Mouse (Mus musculus): ENCODE results near the gene Cdh23. TPM values are rescaled to one million over a fixed set of nuclear protein-coding genes. Genes with fewer than 3 reads are reported as not detected.
A peak's percentile ranks its signal among the peaks of the same experiment; 100 is the strongest.

The Cdh23 gene
- polyA plus RNA-seq, 1 experiment, result 0.19 TPM

DNA sequence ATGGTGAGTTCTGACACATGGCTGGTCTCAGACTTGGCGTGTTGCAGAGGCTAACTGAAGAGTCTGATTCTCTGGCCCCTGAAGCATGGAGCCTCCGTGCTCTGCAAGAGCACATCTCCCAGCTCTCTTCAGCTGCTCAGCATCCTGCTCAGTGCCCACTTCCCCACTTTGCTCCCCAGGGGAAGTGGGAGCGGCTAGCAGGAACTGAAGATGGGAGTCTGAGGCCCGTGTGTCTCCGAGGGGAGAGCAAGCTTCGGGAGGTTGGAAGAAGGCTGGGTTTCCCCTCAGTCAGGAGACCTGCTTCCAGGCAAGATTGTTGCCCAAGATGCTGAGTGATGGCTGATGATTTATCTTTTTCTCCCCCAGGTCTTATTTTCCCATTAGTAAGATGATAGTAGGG is 422.9 kb downstream of the Cdh23 start:
- Histone ChIP-seq H3K79me2 (ENCODE audit: control insufficient read depth, insufficient read depth) (peaks cover 10% of the 10 kb centered on the region), H3ac (ENCODE audit: control insufficient read depth, insufficient read length, low read depth) (no peak overlapping the region), H3K36me3 (ENCODE audit: control insufficient read depth, insufficient read depth) (no peaks in the 10 kb centered on the region), H3K4me3 (ENCODE audit: insufficient read depth, poor library complexity, severe bottlenecking) (no peak overlapping the region), H3K27me3 (ENCODE audit: control insufficient read depth, insufficient read depth, insufficient read length) (no peaks in the 10 kb centered on the region), H3K79me3 (ENCODE audit: low read depth) (peaks cover 7% of the 10 kb centered on the region)
- TF ChIP-seq CEBPB (IDR thresholded peaks at IDR 0.05; ENCODE audit: low read depth) (no peak), MYOG (IDR thresholded peaks at IDR 0.05; ENCODE audit: control insufficient read depth, extremely low read depth, insufficient read length) (no peak), FOSL1 (IDR thresholded peaks at IDR 0.05; ENCODE audit: insufficient read depth, low read length, poor library complexity, severe bottlenecking) (no peak), USF1 (IDR thresholded peaks at IDR 0.05; ENCODE audit: low read depth) (no peak), MYOD1 (IDR thresholded peaks at IDR 0.05; ENCODE audit: control insufficient read depth, insufficient read length, low read depth) (no peak)

DNA sequence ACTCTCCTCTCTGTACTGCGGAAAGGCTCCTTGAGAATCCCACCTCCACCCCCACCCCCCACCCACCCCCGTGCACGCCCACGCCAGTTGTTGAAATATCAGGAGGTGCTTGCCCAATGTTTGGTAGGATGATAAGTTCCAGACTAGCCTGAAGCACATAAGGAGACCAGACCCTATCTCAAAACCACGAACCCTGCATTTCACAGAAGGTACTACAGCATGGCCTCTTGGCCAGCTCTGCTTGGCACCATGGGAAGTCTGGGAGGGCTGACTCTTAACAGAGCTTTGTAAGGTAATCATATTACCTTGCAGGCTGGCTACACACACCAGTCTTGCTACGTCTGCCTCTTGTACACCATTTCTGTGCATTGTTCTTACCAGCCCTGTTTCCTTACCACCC is 424.0 kb downstream of the Cdh23 start:
- H3K27me3 ChIP-seq (ENCODE audit: control insufficient read depth, insufficient read depth, insufficient read length), result no peaks in the 10 kb centered on the region
- no peak overlapping the region for H3K4me3 ChIP-seq (ENCODE audit: insufficient read depth, poor library complexity, severe bottlenecking)
- TF ChIP-seq MYOG (IDR thresholded peaks at IDR 0.05; ENCODE audit: control insufficient read depth, extremely low read depth, insufficient read length) (no peak), MYOD1 (IDR thresholded peaks at IDR 0.05; ENCODE audit: control insufficient read depth, insufficient read length, low read depth) (no peak), MAX (IDR thresholded peaks at IDR 0.05) (no peak), CTCF (IDR thresholded peaks at IDR 0.05; ENCODE audit: control insufficient read depth, insufficient read depth, insufficient read length) (no peak), CEBPB (IDR thresholded peaks at IDR 0.05; ENCODE audit: low read depth) (no peak), FOSL1 (IDR thresholded peaks at IDR 0.05; ENCODE audit: insufficient read depth, low read length, poor library complexity, severe bottlenecking) (no peak), USF1 (IDR thresholded peaks at IDR 0.05; ENCODE audit: low read depth) (no peak)
- no peaks in the 10 kb centered on the region for H3K79me2 ChIP-seq (ENCODE audit: control insufficient read depth, insufficient read depth)
- no peaks in the 10 kb centered on the region for H3K79me3 ChIP-seq (ENCODE audit: low read depth)
- no peaks in the 10 kb centered on the region for H3K36me3 ChIP-seq (ENCODE audit: control insufficient read depth, insufficient read depth)
- no peak overlapping the region for H3ac ChIP-seq (ENCODE audit: control insufficient read depth, insufficient read length, low read depth)

DNA sequence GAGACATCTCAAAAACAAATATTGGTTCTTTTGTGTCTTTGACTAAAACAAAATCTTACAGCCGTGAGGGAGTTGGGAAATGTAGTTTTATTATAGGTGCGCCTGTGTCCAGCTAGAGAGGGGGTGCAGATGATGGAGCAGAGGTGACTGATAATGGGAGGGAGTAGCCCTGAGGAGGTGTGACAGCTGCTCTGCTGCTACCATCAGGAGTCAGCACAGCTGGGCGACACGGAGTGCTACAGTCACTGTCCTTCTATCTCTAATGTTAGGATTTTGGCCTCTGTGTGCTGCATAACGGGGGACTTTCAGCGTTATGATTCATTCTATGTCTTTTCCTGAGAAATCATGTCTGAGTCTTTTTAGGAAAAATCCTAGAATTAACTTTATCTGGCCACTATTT is 425.3 kb downstream of the Cdh23 start:
- Histone ChIP-seq H3K4me3 (ENCODE audit: insufficient read depth, poor library complexity, severe bottlenecking) (no peak overlapping the region), H3ac (ENCODE audit: control insufficient read depth, insufficient read length, low read depth) (no peak overlapping the region), H3K36me3 (ENCODE audit: control insufficient read depth, insufficient read depth) (no peaks in the 10 kb centered on the region), H3K79me2 (ENCODE audit: control insufficient read depth, insufficient read depth) (no peaks in the 10 kb centered on the region), H3K79me3 (ENCODE audit: low read depth) (no peaks in the 10 kb centered on the region), H3K27me3 (ENCODE audit: control insufficient read depth, insufficient read depth, insufficient read length) (no peaks in the 10 kb centered on the region)
- TF ChIP-seq CTCF (IDR thresholded peaks at IDR 0.05; ENCODE audit: control insufficient read depth, insufficient read depth, insufficient read length) (no peak), CEBPB (IDR thresholded peaks at IDR 0.05; ENCODE audit: low read depth) (no peak), MYOD1 (IDR thresholded peaks at IDR 0.05; ENCODE audit: control insufficient read depth, insufficient read length, low read depth) (peak; percentile 5)

DNA sequence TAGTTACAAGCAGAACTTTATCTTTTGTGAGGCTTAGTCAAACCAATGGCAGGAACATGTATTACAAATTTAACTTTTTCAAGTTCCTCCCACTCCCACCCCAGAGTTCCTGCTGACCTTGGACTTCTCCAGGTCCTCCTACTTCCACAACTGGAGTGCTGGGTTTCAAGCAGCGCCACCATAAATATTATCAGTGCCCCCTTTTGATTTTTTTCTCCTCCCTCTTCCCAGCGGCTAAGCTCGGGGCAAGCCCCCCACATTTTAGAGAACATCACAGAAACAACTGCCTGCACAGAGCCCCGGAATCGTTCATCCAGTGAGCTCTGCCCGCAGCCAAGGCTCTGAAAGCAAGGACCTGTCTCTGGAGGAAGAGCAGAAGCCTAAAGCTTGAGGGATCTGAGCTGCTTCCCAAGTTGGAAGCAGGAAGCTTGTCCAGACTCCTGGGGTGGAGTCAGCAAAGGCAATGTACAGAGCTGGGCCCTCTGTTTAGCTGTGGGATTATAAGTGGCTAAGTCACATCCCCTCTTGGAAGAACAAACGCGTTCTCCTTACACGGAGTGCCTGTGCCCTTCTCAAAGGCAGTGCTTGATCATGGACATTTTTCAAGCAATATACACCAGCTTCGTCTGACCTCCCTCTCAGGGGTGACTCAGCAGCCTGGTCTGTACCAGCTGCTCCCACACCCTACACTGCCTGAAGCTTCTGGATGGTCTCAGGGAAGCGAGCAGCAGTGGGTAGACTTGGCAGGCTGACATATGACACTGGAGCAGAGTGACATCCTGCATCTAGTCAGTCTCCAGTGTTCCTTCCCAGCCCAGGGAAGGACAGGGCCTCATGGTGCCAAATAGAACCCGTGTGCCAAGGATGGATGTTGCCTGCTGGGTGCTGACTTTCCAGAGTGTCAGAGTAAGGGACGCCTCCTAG is 426.9 kb downstream of the Cdh23 start:
- no peaks in the 10 kb centered on the region for H3K79me3 ChIP-seq (ENCODE audit: low read depth)
- H3K4me3 ChIP-seq (ENCODE audit: insufficient read depth, poor library complexity, severe bottlenecking), result no peak overlapping the region
- no peak overlapping the region for H3ac ChIP-seq (ENCODE audit: control insufficient read depth, insufficient read length, low read depth)
- no peaks in the 10 kb centered on the region for H3K27me3 ChIP-seq (ENCODE audit: control insufficient read depth, insufficient read depth, insufficient read length)
- no peaks in the 10 kb centered on the region for H3K36me3 ChIP-seq (ENCODE audit: control insufficient read depth, insufficient read depth)
- no peaks in the 10 kb centered on the region for H3K79me2 ChIP-seq (ENCODE audit: control insufficient read depth, insufficient read depth)
- TF ChIP-seq CTCF (IDR thresholded peaks at IDR 0.05; ENCODE audit: control insufficient read depth, insufficient read depth, insufficient read length) (no peak), MAX (IDR thresholded peaks at IDR 0.05) (peak; percentile 28), CEBPB (IDR thresholded peaks at IDR 0.05; ENCODE audit: low read depth) (no peak), MYOD1 (IDR thresholded peaks at IDR 0.05; ENCODE audit: control insufficient read depth, insufficient read length, low read depth) (peak; percentile 74), FOSL1 (IDR thresholded peaks at IDR 0.05; ENCODE audit: insufficient read depth, low read length, poor library complexity, severe bottlenecking) (peak; percentile 33), USF1 (IDR thresholded peaks at IDR 0.05; ENCODE audit: low read depth) (no peak), MYOG (IDR thresholded peaks at IDR 0.05; ENCODE audit: control insufficient read depth, extremely low read depth, insufficient read length) (no peak)

DNA sequence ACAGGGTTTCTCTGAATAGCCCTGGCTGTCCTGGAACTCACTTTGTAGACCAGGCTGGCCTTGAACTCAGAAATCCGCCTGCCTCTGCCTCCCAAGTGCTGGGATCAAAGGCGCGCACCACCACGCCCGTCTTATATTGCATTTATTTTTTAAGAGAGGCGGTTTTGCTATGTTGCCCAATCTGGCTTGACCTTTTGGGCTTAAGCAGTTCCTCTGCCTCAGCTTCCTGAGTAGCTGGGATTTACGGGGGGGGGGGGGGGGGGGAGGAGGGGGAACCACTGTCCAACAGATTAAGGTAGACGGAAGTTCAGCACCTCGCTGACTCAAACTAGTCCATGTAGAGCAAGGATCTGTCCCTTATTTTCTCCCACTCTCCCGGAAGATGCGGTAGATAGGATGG is 427.6 kb downstream of the Cdh23 start:
- no peak for TF ChIP-seq CTCF (IDR thresholded peaks at IDR 0.05; ENCODE audit: control insufficient read depth, insufficient read depth, insufficient read length)
- TF ChIP-seq FOSL1 (IDR thresholded peaks at IDR 0.05; ENCODE audit: insufficient read depth, low read length, poor library complexity, severe bottlenecking), result no peak
- no peak for TF ChIP-seq MAX (IDR thresholded peaks at IDR 0.05)
- no peak for TF ChIP-seq USF1 (IDR thresholded peaks at IDR 0.05; ENCODE audit: low read depth)
- TF ChIP-seq MYOG (IDR thresholded peaks at IDR 0.05; ENCODE audit: control insufficient read depth, extremely low read depth, insufficient read length), result no peak
- TF ChIP-seq CEBPB (IDR thresholded peaks at IDR 0.05; ENCODE audit: low read depth), result no peak
- TF ChIP-seq MYOD1 (IDR thresholded peaks at IDR 0.05; ENCODE audit: control insufficient read depth, insufficient read length, low read depth), result no peak
- Histone ChIP-seq H3K36me3 (ENCODE audit: control insufficient read depth, insufficient read depth) (no peaks in the 10 kb centered on the region), H3ac (ENCODE audit: control insufficient read depth, insufficient read length, low read depth) (no peak overlapping the region), H3K27me3 (ENCODE audit: control insufficient read depth, insufficient read depth, insufficient read length) (no peaks in the 10 kb centered on the region), H3K4me3 (ENCODE audit: insufficient read depth, poor library complexity, severe bottlenecking) (no peak overlapping the region), H3K79me2 (ENCODE audit: control insufficient read depth, insufficient read depth) (no peaks in the 10 kb centered on the region), H3K79me3 (ENCODE audit: low read depth) (no peaks in the 10 kb centered on the region)

Data from C2C12 (cell line).